Mouse (Mus musculus) adipose tissue, adult 10 weeks (tissue): ENCODE measurements around the gene Eif5a. TPM values are rescaled to one million over a fixed set of nuclear protein-coding genes. Genes with fewer than 3 reads are reported as not detected.

Experiments used
- polyA plus RNA-seq: library from polyadenylated mRNA; stranded (reverse); fragments of 350-450 nt; fragmentation: Illumina TruSeq; extraction: RNeasy Lipid Tissue Mini Kit (QIAGEN cat#74804); gene quantifications from one replicate; pipeline ENCODE4 v1.2.3, GENCODE M21; 2014; ENCODE audit warnings: low read depth, low replicate concordance

Eif5a gene
- polyA plus RNA-seq: 484 TPM

GRCm38 (mm10) chr11:69921114-69922011, at the start of gene Eif5a:
Eif5a (minus strand) TSS chr11:69921958.

GRCm38 (mm10) chr11:69964650-69965270, 43.0 kb upstream of the Eif5a start, which contains the start of gene Cldn7:
Cldn7 (plus strand) TSS chr11:69964779.

GRCm38 (mm10) chr11:69948066-69948762, 26.5 kb upstream of the Eif5a start, which contains the start of gene Slc2a4:
Slc2a4 (minus strand) TSS chr11:69948188.

GRCm38 (mm10) chr11:69935137-69935879, 13.6 kb upstream of the Eif5a start, which contains the start of gene Ybx2:
Ybx2 (plus strand) TSS chr11:69935796.

GRCm38 (mm10) chr11:69913554-69914371, 8.0 kb downstream of the Eif5a start, which contains the start of gene Gps2:
Gps2 (plus strand) TSS chr11:69913888.

GRCm38 (mm10) chr11:69900471-69901405, 21.0 kb downstream of the Eif5a start, which contains the start of the genes 2810408A11Rik and Neurl4:
2810408A11Rik (minus strand) TSS chr11:69900987.
Neurl4 (plus strand) TSS chr11:69901072.

GRCm38 (mm10) chr11:69895291-69895690, 26.5 kb downstream of the Eif5a start, which contains the start of gene Acap1:
Acap1 (minus strand) TSS chr11:69895539.

GRCm38 (mm10) chr11:69880853-69881603, 40.7 kb downstream of the Eif5a start, which contains the start of gene Kctd11:
Kctd11 (minus strand) TSS chr11:69881406.

GRCm38 (mm10) chr11:69877878-69878277, 43.9 kb downstream of the Eif5a start, which contains the start of gene Tmem95:
Tmem95 (minus strand) TSS chr11:69878018.

Other genes with a start within 250 kb of the Eif5a start
- gene Eif4a1, start 249.5 kb downstream of the Eif5a start, polyA plus RNA-seq: 395 TPM
- 67.4 TPM for gene Senp3, start 239.9 kb downstream of the Eif5a start, polyA plus RNA-seq
- gene Tnfsf13, start 236.2 kb downstream of the Eif5a start, polyA plus RNA-seq: 5.4 TPM
- gene Tnfsf12, start 226.1 kb downstream of the Eif5a start, polyA plus RNA-seq: 19.2 TPM
- gene Tnfsfm13, start 225.9 kb downstream of the Eif5a start, polyA plus RNA-seq: 8.1 TPM
- gene Polr2a, start 163.3 kb downstream of the Eif5a start, polyA plus RNA-seq: 43.9 TPM
- 1.5 TPM for gene Slc35g3, start 160.0 kb downstream of the Eif5a start, polyA plus RNA-seq
- gene Zbtb4, start 156.0 kb downstream of the Eif5a start, polyA plus RNA-seq: 28.9 TPM
- gene Chrnb1, start 126.0 kb downstream of the Eif5a start, polyA plus RNA-seq: 8.3 TPM
- gene Fgf11, start 120.1 kb downstream of the Eif5a start, polyA plus RNA-seq: 8.7 TPM
- 13.6 TPM for gene Tmem102, start 116.3 kb downstream of the Eif5a start, polyA plus RNA-seq
- 2.2 TPM for gene Gm39566, start 106.7 kb downstream of the Eif5a start, polyA plus RNA-seq
- 14.1 TPM for gene Spem2, start 103.5 kb downstream of the Eif5a start, polyA plus RNA-seq
- 23.3 TPM for gene Spem1, start 99.8 kb downstream of the Eif5a start, polyA plus RNA-seq
- gene Nlgn2, start 84.2 kb downstream of the Eif5a start, polyA plus RNA-seq: 19.0 TPM
- gene Tmem256, start 83.4 kb downstream of the Eif5a start, polyA plus RNA-seq: 183 TPM
- 31.1 TPM for gene Plscr3, start 75.6 kb downstream of the Eif5a start, polyA plus RNA-seq
- 23.7 TPM for gene Tnk1, start 63.2 kb downstream of the Eif5a start, polyA plus RNA-seq
- gene Tmem95, start 43.9 kb downstream of the Eif5a start, polyA plus RNA-seq: not detected
- gene Kctd11, start 40.6 kb downstream of the Eif5a start, polyA plus RNA-seq: 9.4 TPM
- gene Acap1, start 26.4 kb downstream of the Eif5a start, polyA plus RNA-seq: 43.9 TPM
- gene 2810408A11Rik, start 21.0 kb downstream of the Eif5a start, polyA plus RNA-seq: 14.3 TPM
- 35.5 TPM for gene Neurl4, start 20.9 kb downstream of the Eif5a start, polyA plus RNA-seq
- gene Gps2, start 8.1 kb downstream of the Eif5a start, polyA plus RNA-seq: 47.7 TPM
- 58.7 TPM for gene Ybx2, start 13.8 kb upstream of the Eif5a start, polyA plus RNA-seq
- gene Slc2a4, start 26.2 kb upstream of the Eif5a start, polyA plus RNA-seq: 63.7 TPM
- 115 TPM for gene Cldn7, start 42.8 kb upstream of the Eif5a start, polyA plus RNA-seq
- gene Ctdnep1, start 59.2 kb upstream of the Eif5a start, polyA plus RNA-seq: 98.8 TPM
- gene Elp5, start 60.6 kb upstream of the Eif5a start, polyA plus RNA-seq: 43.3 TPM
- 520 TPM for gene Gabarap, start 69.2 kb upstream of the Eif5a start, polyA plus RNA-seq
- 39.7 TPM for gene Phf23, start 73.8 kb upstream of the Eif5a start, polyA plus RNA-seq
- 20.8 TPM for gene Dvl2, start 78.6 kb upstream of the Eif5a start, polyA plus RNA-seq
- gene Acadvl, start 93.5 kb upstream of the Eif5a start, polyA plus RNA-seq: 83.9 TPM
- 12.7 TPM for gene Dlg4, start 95.0 kb upstream of the Eif5a start, polyA plus RNA-seq
- gene Asgr1, start 132.1 kb upstream of the Eif5a start, polyA plus RNA-seq: not detected
- gene Asgr2, start 170.7 kb upstream of the Eif5a start, polyA plus RNA-seq: 0.94 TPM
- 26.2 TPM for gene Mgl2, start 208.4 kb upstream of the Eif5a start, polyA plus RNA-seq
- gene Clec10a, start 234.2 kb upstream of the Eif5a start, polyA plus RNA-seq: 43.9 TPM